Mouse (Mus musculus) ovary, adult 2 months (tissue): ENCODE measurements around the gene Tmsb15b2. TPM values are rescaled to one million over a fixed set of nuclear protein-coding genes. Genes with fewer than 3 reads are reported as not detected.

Experiments
- polyA plus RNA-seq: library from polyadenylated mRNA; depleted of rRNA; stranded (reverse); fragments of >200 nt; gene quantifications from 2 replicates; pipeline ENCODE4 v1.2.3, GENCODE M21; 2012; rRNA removed

Gene Tmsb15b2
- not detected in 2 replicates for polyA plus RNA-seq

GRCm38 (mm10) chrX:136975397-136975796 is at the start of gene Tmsb15b2:
Gene Tmsb15b2, minus strand, starts transcription at chrX:136975497.

DNA sequence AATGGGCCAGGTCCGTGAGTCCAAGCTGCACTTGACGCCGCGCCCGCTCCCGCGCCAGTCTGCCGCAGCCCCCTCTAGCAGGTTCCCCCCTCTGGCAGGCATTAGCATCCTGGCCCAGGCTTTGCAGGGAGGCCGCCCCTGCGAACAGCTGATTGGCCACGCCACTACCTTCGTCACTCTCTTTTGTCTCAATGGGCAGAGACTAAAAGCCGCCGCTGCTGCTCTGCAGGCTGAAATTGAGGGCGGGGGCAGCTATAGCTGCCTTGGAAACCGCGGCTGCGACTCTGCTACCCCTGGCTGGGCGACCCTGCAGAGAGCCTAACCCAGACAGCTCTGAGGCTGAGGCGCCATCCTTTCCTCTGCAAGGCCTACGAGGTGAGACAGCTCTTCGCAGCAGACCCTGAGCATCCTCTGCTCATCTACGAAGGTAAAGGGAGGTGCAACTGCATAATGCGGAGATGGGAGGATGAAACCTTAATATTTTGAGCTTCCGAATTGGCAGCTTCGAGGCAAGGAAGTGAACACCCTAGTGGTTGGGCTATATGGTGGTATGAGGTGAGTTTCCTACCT is 17.8 kb upstream of the Tmsb15b2 start, which contains the start of gene Zcchc18:
TSS of gene Zcchc18 (plus strand) at position 178 of the 570 bp plus-strand sequence.

GRCm38 (mm10) chrX:136976424-136977084 is 1.3 kb upstream of the Tmsb15b2 start, which contains the start of the genes Tmsb15l and Tmsb15b1:
Gene Tmsb15l, minus strand, starts transcription at chrX:136976869.
Gene Tmsb15b1, minus strand, starts transcription at chrX:136976874.

DNA sequence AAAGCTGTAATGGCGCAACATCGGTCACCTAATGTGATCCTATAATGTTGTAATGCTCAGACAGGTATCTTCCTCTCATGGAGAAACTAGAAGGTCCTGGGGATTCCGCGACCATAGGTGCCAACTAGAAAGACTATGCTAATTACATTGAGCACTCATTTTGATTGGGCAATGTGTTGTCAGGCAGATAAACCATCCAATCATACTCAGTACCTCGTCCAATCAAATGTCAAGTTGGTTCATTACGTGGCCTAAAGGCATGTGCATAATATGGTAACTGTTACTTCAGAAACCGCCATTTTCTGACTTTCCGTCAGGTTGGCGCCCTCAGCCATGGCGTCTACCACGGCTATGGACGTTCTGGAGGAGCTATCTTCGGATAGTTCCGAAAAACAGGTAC is 48.3 kb downstream of the Tmsb15b2 start, which contains the start of gene H2bfm:
TSS of gene H2bfm (plus strand) at position 295 of the 400 bp plus-strand sequence.

Other genes with a start within 250 kb of the Tmsb15b2 start
- 30.6 and 33.0 TPM in 2 replicates for gene Morf4l2, start 231.8 kb downstream of the Tmsb15b2 start, polyA plus RNA-seq
- not detected in 2 replicates for gene Glra4, start 195.4 kb downstream of the Tmsb15b2 start, polyA plus RNA-seq
- 8.0 and 9.6 TPM in 2 replicates for gene Plp1, start 152.8 kb downstream of the Tmsb15b2 start, polyA plus RNA-seq
- not detected in 2 replicates for gene Rab9b, start 106.7 kb downstream of the Tmsb15b2 start, polyA plus RNA-seq
- not detected in 2 replicates for gene H2bfm, start 48.2 kb downstream of the Tmsb15b2 start, polyA plus RNA-seq
- gene Tmsb15l, start 1.4 kb upstream of the Tmsb15b2 start, polyA plus RNA-seq: 0.42 and 1.2 TPM in 2 replicates
- not detected in 2 replicates for gene Tmsb15b1, start 1.4 kb upstream of the Tmsb15b2 start, polyA plus RNA-seq
- 2.1 and 2.3 TPM in 2 replicates for gene Zcchc18, start 17.7 kb upstream of the Tmsb15b2 start, polyA plus RNA-seq
- 2.9 and 4.2 TPM in 2 replicates for gene Slc25a53, start 62.8 kb upstream of the Tmsb15b2 start, polyA plus RNA-seq
- gene Fam199x, start 74.1 kb upstream of the Tmsb15b2 start, polyA plus RNA-seq: 0.94 and 1.5 TPM in 2 replicates
- not detected in 2 replicates for gene Esx1, start 146.6 kb upstream of the Tmsb15b2 start, polyA plus RNA-seq